Mouse (Mus musculus) monocyte, adult 5-6 weeks (primary cell): ENCODE measurements around the gene Emc9. TPM values are rescaled to one million over a fixed set of nuclear protein-coding genes. Genes with fewer than 3 reads are reported as not detected.

Source experiments
- ATAC-seq: fragments of 153-309, 156-312 bp; replicated peaks from 2 replicates; pipeline ENCODE4 v1.8.0; 2017; ENCODE audit warnings: mild to moderate bottlenecking; ENCODE audit not compliant: low TSS enrichment, insufficient number of reproducible peaks, severe bottlenecking, poor library complexity, low FRiP score
- total RNA-seq: library from RNA; stranded (forward); fragments of 200-1000, 200-491, 200-594 nt; gene quantifications from 3 replicates; pipeline ENCODE4 v1.2.3, GENCODE M21; 2017

Emc9 gene
- total RNA-seq, 1 experiment from 2014 or later = 13.0 TPM

- no peak for ATAC-seq
These were observed 14.5 kb downstream of the Emc9 start for GRCm38 (mm10) chr14:55570588-55570987.

DNA sequence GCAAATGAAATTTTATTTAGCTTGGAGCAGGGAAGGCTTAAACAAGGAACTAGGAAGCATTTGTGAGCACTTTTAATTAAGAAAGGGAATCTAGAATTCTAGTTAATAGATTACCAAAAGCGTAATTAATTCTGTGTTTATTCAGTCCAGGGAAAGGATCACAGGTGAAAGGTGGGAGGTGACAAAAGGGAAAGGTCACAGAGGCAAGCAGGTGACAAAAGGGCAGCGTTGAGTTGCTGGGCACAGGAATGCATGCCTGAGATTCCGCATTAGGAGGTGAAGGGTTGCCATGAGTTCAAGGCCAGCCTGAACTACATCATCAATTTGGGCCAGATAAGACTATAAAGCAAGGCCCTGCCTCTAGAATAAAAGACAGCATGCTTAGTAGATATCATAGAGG lies 17.6 kb downstream of the Emc9 start:
- ATAC-seq = no peak

DNA sequence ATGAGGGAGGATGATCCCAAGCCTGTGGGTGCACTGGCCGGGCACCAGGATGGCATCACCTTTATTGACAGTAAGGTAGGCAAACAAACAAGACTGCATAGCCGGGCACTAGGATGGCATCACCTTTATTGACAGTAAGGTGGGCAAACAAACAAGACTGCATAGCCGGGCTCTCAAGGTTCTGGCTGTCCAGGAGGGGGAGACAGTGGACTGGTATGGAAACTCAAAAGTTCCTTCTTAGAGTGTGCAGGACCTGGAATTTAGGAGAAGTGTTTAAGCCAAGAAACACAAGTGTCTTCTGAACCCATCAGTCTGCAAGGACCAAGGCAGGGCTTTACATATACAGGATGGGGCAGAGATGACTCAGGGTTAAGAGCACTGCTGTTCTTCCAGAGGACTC lies 19.4 kb downstream of the Emc9 start:
- ATAC-seq = no peak

- no peak for ATAC-seq
These were observed 21.9 kb downstream of the Emc9 start for GRCm38 (mm10) chr14:55563249-55563648.

DNA sequence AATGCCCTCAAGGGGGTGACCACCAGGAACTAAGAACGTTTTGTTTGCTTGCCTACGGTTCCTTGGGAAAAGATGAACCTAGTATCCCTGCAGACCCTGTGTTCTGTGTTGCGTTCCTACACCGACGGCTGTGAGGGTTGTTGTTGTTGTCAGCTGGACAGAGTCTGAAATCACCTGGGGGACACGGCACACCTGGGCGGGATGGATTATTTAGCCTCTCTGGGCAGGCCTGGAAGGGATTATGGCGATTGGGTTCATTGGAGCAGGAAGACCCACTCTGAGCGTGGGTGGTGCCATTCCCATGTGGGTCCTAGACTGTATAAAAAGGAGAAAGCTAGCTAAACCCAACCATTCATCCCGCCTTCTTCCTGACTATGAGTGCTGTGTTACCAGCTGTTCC lies 23.2 kb downstream of the Emc9 start:
- no peak for ATAC-seq

GRCm38 (mm10) chr14:55560202-55561073 lies 24.7 kb downstream of the Emc9 start, which contains the start of gene A730061H03Rik:
Gene A730061H03Rik (minus strand): TSS chr14:55560406.
- ATAC-seq = peak; percentile 77

DNA sequence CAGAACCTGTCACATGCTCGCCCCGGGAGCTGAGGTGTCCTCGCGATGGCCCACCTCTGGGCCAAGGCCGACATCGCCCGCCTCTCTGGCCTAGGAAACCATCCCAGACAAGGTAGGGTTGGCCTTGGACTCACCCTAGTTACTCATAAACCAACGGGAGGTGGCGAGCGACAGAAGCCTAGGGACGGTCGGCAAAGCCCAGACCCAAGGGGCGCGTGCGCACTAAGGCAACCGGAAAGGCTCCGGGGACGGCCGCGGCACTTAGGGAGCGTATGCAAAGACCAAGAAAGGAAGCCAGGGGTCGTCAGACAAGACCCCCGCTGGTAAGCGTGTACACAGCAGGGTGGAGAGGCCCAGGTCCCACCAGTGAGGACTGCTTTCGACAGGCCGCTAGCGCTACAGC lies 25.3 kb downstream of the Emc9 start, which contains the start of gene Dcaf11:
TSS of gene Dcaf11 (plus strand) at position 208 of the 403 bp plus-strand sequence.
- ATAC-seq = peak; percentile 51

- no peak for ATAC-seq
These were observed 26.2 kb downstream of the Emc9 start for GRCm38 (mm10) chr14:55558740-55559448.

DNA sequence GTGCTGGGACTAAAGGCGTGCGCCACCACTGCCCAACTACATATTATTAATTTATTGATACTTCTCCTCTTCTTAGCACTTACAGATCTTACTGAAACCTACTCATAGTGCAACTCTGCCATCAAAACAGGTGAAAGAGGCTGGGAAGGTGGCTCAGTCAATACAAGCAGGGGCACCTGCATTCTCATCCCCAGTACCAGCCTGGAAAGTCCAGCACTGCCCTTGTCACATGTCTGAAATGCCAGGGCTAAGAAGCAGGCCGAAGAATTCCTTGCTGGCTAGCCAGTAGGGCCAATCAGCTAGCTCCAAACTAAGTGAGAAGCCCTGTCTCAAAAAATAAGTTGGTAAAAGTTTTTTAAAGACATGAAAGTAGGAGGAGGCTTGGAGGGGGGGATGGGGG lies 27.5 kb downstream of the Emc9 start:
- ATAC-seq = no peak

DNA sequence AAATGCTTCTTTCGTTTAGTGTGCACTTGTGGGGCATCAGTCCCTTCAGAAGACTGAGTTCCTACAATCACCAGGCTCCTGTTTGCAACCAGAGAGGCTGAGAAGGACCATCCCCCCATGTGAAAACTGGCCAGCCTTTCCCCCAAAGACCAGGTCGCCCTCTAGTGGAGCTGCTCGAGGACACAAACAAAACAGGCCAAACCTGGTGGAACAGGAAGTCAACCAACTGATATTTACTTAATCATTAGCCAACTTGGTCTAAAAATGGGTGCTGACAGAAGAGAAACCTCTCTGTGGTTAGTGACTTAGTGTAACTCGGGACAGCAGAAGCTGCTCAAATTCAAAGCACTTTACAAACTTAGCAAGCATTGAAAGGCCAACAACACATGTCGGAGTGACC lies 28.1 kb downstream of the Emc9 start:
- ATAC-seq = peak; percentile 64

DNA sequence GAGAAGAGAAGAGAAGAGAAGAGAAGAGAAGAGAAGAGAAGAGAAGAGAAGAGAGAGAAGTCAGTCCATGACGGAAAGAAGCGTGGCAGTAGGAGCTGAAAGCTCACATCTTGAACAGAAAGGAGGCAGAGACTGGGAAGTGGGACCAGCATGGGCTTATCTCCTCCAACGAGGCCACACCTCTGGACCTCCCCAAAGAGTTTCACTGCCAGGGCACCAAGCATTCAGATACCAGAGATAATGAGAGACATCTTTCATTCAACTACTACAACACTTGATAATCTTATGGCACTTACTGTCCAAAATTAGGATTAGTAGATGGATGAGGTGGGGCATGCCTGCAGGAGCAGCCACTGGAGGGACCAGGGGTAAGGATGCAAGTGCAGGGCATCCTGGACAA lies 29.3 kb downstream of the Emc9 start:
- no peak for ATAC-seq

DNA sequence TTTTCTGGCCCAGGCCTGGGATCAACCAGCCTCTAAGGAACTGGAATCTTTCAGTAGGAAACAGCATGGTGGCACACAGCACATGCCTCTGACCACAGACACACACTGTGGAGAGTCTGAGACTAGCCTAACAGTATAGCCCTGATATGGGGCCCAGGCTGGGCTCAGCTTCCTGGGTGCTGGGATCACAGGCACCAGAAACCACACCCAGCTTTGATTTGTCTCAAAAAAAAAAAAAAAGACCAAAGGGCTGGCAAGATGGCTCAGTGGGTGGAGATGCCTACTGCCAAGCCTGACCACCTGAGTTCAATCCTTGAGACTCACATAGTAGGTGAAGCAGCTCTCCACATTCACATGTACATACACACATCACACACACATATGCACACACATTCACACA lies 30.5 kb downstream of the Emc9 start:
- ATAC-seq = no peak

DNA sequence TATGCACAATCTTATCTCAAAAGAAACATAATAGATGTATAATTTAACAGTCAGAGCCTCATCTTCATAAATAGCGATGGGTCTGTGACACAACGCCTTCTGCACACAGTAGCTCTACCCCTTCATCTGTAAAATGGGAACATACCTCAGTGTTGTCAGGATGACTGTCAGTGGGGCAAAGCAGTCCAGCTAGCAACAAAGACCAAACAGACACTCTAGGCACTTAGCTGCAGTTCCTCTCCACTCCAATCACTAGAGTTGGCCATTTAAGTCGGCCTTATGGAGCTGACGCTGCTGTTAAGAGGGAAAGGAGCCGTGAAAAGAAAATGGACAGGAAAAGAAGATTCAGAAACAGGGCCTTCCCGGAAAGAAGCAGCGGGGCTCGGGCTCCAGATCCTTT lies 33.3 kb downstream of the Emc9 start:
- ATAC-seq = no peak

DNA sequence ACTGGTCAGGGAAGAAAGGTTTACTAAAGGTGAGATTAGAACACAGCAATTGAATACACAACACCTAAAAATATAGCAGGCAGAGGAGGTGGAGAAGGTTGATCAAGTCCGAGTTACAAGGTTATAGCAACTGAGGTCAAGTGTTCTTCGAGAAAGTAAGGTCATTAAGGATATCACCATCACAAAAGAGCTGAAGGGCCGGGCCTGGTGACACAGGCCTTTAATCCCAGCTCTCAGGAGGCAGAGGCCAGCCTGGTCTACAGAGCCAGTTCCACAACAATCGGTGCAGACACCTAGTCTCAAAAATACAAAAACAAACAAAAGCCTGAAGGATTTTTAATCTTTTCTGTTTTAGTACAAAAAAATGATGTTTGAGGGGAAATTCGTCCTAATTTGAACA lies 33.8 kb downstream of the Emc9 start:
- ATAC-seq = no peak

GRCm38 (mm10) chr14:55550191-55550590 lies 34.9 kb downstream of the Emc9 start:
- ATAC-seq = no peak

DNA sequence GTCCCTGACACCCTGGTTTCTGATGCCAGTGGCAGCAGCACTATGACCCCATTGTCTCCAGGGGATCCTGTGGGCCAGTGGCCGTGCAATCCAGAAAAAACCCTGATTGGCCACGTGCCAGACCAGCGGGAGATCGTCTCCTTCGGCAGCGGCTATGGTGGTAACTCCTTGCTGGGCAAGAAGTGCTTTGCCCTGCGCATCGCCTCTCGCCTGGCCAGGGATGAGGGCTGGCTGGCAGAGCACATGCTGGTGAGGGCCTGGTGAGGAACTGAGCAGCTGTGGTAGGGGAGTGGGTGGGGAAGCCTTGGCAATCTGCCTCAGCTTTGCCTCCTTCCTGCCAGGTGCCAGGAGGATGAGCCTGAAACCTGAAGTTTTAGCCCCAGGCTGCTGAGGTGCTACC lies 40.8 kb downstream of the Emc9 start:
- ATAC-seq = no peak

GRCm38 (mm10) chr14:55542268-55542667 lies 42.8 kb downstream of the Emc9 start:
- no peak for ATAC-seq

GRCm38 (mm10) chr14:55540787-55541321 lies 44.2 kb downstream of the Emc9 start:
- ATAC-seq = no peak

DNA sequence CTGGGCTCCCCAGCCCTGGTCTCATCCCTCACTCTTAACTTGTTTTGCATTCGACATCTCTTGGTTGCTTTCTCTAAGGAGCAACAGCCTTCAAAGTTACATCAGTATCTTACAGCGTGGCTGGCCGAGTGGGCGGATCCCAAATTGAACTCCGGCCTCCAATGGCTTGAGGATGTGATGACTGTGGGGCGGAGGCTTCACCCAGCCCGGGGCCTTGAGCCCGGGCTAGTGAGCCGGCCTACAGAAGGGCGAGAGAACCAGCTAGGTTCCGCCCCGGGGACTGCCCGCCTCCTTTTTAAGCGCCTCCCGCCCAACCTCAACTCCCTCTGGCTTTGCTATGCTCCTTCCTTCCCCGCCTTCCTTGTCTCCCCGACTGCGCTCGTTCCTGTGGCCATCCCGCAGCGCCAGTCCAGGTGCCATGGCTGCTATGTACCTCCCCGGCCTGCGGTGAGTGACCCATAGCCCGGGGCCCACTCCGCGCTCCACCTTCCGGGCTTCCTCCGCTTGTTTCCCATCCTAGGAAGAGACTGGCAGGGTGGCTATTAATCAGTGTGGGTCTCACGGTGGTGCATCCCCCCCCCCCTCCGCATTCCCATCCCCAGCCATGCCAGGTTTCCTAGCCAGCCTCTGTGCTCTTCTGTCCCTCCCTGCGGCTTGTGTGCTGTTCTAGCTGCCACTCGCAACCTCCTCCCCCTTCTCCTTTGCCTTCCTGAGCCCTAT lies 44.9 kb downstream of the Emc9 start, which contains the start of gene Pck2:
TSS of gene Pck2 (plus strand) at position 200 of the 720 bp plus-strand sequence.
- ATAC-seq = peak; percentile 95
